Mouse (Mus musculus) left cerebral cortex, postnatal 4 days (tissue): ENCODE measurements around the gene Tfap2d. TPM values are rescaled to one million over a fixed set of nuclear protein-coding genes. Genes with fewer than 3 reads are reported as not detected.

Source experiments
- DNase-seq: peaks from one replicate; pipeline ENCODE4 v3.0.0-alpha.2; 2022
- intact Hi-C: fragments of 180-260 bp; cut with DNase I; formaldehyde crosslinking; loops from one replicate; pipeline ENCODE4 v1.15.1; 2025
- total RNA-seq, 2 experiments: library from RNA; stranded (reverse); gene quantifications; 2 replicates each; pipeline ENCODE4 v1.2.3; 2021

Gene Tfap2d
- total RNA-seq, 2 experiments from 2014 or later, result 9.2 to 11.5 TPM

DNA sequence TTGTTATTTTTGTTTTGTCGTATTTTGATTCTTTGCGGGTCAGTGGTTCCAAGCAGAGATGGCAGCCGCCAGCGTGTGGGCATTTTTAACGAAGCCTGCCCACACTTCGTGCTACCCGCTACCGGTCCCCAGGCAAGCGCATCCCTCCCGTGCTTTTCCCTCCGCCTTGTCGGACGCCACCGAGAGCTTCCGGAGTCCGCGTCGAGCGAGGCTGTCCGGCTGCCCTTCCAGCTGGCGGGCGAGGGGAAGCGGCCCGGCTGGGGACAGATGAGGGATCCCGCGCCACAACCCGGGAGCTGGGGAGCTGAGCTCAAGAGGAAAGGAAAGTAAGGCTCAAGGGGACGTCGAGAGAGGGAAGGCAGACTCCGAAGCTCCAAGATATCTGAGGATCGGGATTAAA lies 107.0 kb downstream of the Tfap2d start:
- intact Hi-C loops, result loop anchor here (5.0 to 10.0 kb wide), 4 partner anchors 763 to 1303 kb away; no protein-coding TSS in a partner anchor
- DNase-seq, result no peak

DNA sequence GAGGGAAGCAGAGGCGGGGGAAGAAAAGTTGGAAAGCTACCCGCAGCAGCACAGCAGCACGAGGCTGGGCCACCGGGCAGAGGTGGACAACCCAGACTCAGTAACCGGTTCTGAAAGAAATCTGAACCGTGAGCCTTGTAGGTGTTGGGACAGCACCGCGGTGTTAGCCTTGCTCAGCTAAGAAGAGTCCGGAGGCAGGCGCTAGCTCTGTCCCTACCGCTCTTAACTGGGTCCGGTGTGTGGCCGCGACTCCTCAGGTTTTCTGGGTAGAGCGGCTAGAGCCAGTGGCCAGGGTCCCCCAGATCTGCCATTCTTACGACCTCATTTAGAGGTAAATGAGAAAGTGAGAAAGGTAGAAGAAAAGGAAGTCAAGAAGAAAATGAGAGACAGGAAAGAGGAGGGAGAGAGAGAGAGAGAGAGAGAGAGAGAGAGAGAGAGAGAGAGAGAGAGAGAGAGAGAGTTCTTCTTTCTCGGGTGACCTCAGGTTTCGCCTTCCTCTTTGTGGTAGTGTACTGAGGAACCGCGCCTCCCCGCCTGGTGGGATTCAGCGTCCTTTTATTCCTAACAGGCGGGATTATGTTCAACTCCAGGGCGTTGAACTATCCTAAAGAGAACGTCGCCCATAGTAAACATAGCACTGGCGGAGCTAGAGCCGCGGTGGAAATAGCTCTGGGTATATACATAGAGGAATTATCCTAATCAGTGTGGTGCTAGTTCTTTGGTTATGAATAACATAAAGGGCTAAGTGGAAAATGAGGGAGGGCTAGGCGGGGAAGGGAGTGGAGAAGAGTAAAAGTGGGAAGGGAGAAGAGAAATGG lies 107.6 kb downstream of the Tfap2d start:
- no peak for DNase-seq
- intact Hi-C loops, result no loop called here

DNA sequence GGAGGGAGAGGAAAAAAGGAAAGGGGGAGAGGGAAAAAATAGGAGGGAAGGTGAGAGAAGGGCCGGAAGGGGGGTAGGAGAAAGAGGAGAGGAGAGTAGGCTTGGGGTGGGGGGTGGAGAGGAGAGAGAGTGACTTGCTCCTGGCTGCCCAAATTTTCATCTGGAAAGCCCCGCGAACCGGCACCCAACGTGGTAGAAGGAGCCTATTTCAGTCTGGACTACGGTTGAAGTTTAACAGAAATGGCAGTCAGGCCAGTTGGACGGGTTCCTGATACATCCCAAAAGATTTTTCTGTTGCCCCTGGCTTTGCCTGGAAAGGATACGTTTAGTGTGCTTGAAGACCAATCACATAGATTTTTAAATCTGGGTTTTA lies 108.2 kb downstream of the Tfap2d start:
- no peak for DNase-seq
- intact Hi-C loops, result no loop called here

DNA sequence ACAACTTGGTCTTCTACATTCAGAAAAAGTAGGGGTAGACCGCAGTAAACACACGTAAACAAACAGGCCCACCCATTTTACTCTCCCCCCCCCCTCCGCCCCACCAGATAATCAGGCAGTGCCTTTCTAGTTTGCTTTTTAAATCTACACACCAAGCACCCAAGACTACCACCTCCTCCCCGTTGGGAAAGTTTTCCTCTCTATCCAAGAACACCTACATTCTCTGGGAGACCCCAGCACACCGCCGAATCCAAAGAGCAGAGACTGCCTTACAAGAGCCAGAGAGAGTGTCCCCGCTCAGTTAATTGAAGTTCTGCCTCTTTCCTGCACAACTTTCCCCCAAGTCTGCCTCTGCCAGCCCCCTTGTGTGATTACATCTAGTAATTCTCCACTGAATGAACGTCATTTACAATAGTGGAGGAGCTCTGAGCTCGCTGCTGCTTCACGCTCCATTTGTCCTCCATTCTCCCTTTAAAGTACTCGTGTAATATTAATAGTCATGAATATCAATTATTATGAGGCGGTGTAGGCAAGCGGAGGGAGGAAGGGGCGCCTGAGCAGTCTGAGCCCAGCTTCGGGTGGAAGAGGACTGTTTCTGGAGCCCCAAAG lies 108.8 kb downstream of the Tfap2d start:
- intact Hi-C loops, result no loop called here
- DNase-seq, result no peak

DNA sequence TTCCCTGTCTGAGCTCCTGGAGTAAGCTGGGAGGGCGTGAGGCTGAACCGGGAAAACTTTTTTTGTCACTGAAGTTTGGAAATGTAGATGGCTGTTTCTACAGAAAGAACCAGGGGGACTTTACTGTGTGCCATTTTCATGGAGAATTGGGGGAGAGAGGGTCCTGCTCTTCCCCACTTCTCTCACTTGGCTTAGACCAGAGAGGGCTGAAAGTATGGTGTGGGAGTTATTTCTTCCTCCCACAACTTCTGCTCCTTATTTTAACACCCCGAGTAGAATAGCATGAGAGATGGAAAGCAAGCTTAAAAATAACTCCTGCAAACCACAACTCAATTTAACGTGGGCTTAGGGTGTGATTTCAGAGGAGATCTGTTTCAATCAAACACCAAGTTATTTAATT lies 109.9 kb downstream of the Tfap2d start:
- intact Hi-C loops, result no loop called here
- DNase-seq, result no peak

DNA sequence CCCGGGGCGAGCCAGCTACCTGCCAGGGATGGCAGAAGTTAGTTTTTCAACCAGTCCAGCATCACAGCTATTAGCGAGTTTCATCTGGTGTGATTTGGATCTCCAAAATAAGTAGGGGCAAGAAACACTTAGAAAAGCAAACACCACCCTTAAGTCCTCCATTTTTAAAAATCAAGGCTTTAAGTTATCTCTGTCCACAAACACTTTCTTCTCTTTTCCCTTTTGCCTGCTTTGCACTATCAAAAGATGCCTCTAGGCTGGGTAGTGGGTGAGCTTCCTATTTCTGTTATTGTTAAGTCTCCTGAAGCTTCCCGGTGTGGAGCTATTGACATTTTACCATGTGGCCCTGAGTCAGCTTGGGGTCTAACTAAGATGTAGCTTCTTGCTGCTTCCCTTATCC lies 110.3 kb downstream of the Tfap2d start:
- intact Hi-C loops, result no loop called here

DNA sequence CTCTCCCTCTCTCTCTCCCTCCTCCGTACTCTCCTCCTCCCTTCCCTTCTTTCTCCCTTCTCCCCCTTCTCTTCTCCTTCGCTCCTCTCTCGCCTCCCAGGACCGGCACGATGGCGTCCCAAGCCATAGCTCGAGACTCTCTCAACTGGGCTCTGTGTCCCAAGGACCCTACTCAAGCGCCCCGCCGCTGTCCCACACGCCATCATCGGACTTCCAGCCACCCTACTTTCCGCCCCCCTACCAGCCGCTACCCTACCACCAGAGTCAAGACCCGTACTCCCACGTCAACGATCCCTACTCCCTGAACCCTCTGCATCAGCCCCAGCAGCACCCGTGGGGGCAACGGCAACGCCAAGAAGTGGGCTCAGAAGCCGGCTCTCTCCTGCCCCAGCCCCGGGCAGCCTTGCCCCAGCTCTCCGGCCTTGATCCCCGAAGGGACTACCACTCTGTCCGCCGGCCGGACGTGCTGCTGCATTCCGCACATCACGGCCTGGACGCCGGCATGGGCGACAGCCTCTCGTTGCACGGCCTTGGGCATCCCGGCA lies 111.1 kb downstream of the Tfap2d start:
- intact Hi-C loops, result no loop called here
- DNase-seq, result no peak

More for the DNA sequence above, 110.3 kb downstream of the Tfap2d start:
- no peak for DNase-seq

Other genes with a start within 250 kb of the Tfap2d start
- gene Tfap2b, start 105.9 kb downstream of the Tfap2d start, total RNA-seq, result 1 to 10 TPM; 1.1 to 1.5 TPM